ENCODE assay signal across 22 mouse cellular contexts in genomic region chr5:123223861-123224260, GRCm38 (mm10). TPM values are rescaled to one million over a fixed set of nuclear protein-coding genes. Genes with fewer than 3 reads are reported as not detected.
DNase-seq lines count a peak whose midpoint lies in the region; ATAC-seq and TF ChIP-seq lines count a peak whose summit lies in the region.
"Not testable (repeated sequence)": the region's sequence is repeated elsewhere in the genome, so short reads cannot be mapped to it uniquely, and the experiment has no call there.
"Had no signal": no experiment of that assay in that cellular context is flagged by ENCODE, and none has a peak within 500 bp of the region (broad histone marks: within the 10 kb centered on the region; RNA-seq: fewer than 3 reads in every experiment).

No protein-coding gene starts in this region.

- H3K4me1 ChIP-seq in CH12.LX (ENCODE audit: control insufficient read depth in 1 of 2, insufficient read depth in 2 of 2); lung, embryonic 14.5 days (ENCODE audit: insufficient read depth): not testable (repeated sequence)
- peaks cover 9 to 12% of the 10 kb centered on the region in 2 experiments; a peak in 2 of 4 replicates for H3K4me1 ChIP-seq in MEL (ENCODE audit: control insufficient read depth in 1 of 2, insufficient read depth in 2 of 2, low read length in 2 of 2)
- H3K4me1 ChIP-seq in liver, embryonic 12.5 days, result peaks cover 30% of the 10 kb centered on the region
- peaks cover 53% of the 10 kb centered on the region for H3K4me1 ChIP-seq in liver, embryonic 15.5 days (replicated peaks)

- H3K4me2 ChIP-seq in CH12.LX (ENCODE audit: insufficient read depth, low read depth, poor library complexity, severe bottlenecking); liver, embryonic 12.5 days; liver, embryonic 15.5 days; lung, embryonic 14.5 days: not testable (repeated sequence)

- 51% methylated on average over 6 of the region's 6 CpGs for WGBS in liver, embryonic 12.5 days (ENCODE audit: insufficient replicate concordance)
- WGBS in liver, embryonic 15.5 days (ENCODE audit: insufficient replicate concordance), result 52% methylated on average over 6 of the region's 6 CpGs
- 49% methylated on average over 6 of the region's 6 CpGs for WGBS in lung, embryonic 14.5 days

- TF ChIP-seq CTCF in CH12.LX (conservative IDR thresholded peaks at IDR 0.05 in 1 of 2, IDR thresholded peaks at IDR 0.05 in 1 of 2; ENCODE audit: low read depth in 2 of 2, low read length in 2 of 2), result peak; percentile 3 to 12; a peak in 1 of 4 replicates
- TF ChIP-seq CTCF in MEL (IDR thresholded peaks at IDR 0.05 in 2 of 3, conservative IDR thresholded peaks at IDR 0.05 in 1 of 3; ENCODE audit: control insufficient read depth in 1 of 3, insufficient read depth in 1 of 3, low read depth in 2 of 3, low read length in 3 of 3, poor library complexity in 1 of 3, severe bottlenecking in 1 of 3), result not testable (repeated sequence)
- peak; percentile 29; the same call in 1 of the 2 replicates for TF ChIP-seq CTCF in layer of hippocampus, adult 2 months (conservative IDR thresholded peaks at IDR 0.05)
- 0 out of 2 replicates have a peak, but pooled peaks have one; percentile 1 for TF ChIP-seq CTCF in lung, embryonic 14.5 days (IDR thresholded peaks at IDR 0.05; ENCODE audit: low read depth)

- not testable (repeated sequence) for H3K36me3 ChIP-seq in CH12.LX (replicated peaks in 1 of 2; ENCODE audit: control insufficient read depth in 1 of 2, insufficient read depth in 1 of 2, low read length in 1 of 2); liver, embryonic 12.5 days; liver, embryonic 15.5 days (replicated peaks); lung, embryonic 14.5 days (ENCODE audit: insufficient read depth)
- peaks cover 0 to 19% of the 10 kb centered on the region in 2 experiments; a peak in 2 of 4 replicates for H3K36me3 ChIP-seq in MEL (ENCODE audit: control insufficient read depth in 1 of 2, insufficient read depth in 2 of 2, low read length in 2 of 2)

- H3K27me3 ChIP-seq in CH12.LX (replicated peaks); MEL (ENCODE audit: control insufficient read depth in 1 of 2, insufficient read depth in 2 of 2, low read length in 2 of 2); liver, embryonic 12.5 days (replicated peaks); liver, embryonic 15.5 days; lung, embryonic 14.5 days (ENCODE audit: insufficient read depth, low read length): not testable (repeated sequence)

- ATAC-seq in liver, embryonic 12.5 days; liver, embryonic 15.5 days (ENCODE audit: insufficient read depth); lung, embryonic 14.5 days (ENCODE audit: insufficient read depth): not testable (repeated sequence)

- H3K9ac ChIP-seq in CH12.LX (ENCODE audit: insufficient read depth, low read depth); liver, embryonic 12.5 days; liver, embryonic 15.5 days; lung, embryonic 14.5 days: not testable (repeated sequence)
- H3K9ac ChIP-seq in MEL (ENCODE audit: control insufficient read depth, low read depth, low read length, poor library complexity, severe bottlenecking), result peak overlapping the region; percentile 51; the same call in 1 of the 2 replicates

- H3K4me3 ChIP-seq in CH12.LX (replicated peaks in 1 of 3; ENCODE audit: low read depth in 2 of 3, low read length in 2 of 3, poor library complexity in 1 of 3); MEL (ENCODE audit: control insufficient read depth in 1 of 2, insufficient read depth in 1 of 2, low read depth in 2 of 2, low read length in 2 of 2); layer of hippocampus, adult 2 months; liver, embryonic 12.5 days; liver, embryonic 15.5 days (replicated peaks); lung, embryonic 14.5 days (ENCODE audit: low read depth, low read length): not testable (repeated sequence)

- TF ChIP-seq RAD21 in CH12.LX (IDR thresholded peaks at IDR 0.05; ENCODE audit: low read depth, low read length); MEL (IDR thresholded peaks at IDR 0.05; ENCODE audit: low read depth, low read length): not testable (repeated sequence)

- TF ChIP-seq EP300 in CH12.LX (IDR thresholded peaks at IDR 0.05; ENCODE audit: low read length); MEL (IDR thresholded peaks at IDR 0.05; ENCODE audit: low read depth in 1 of 2, low read length in 2 of 2): not testable (repeated sequence)

- H3K79me2 ChIP-seq in CH12.LX (replicated peaks; ENCODE audit: control insufficient read depth, extremely low read depth, insufficient read depth, poor library complexity, severe bottlenecking); MEL (ENCODE audit: control insufficient read depth, insufficient read depth, low read length, poor library complexity): not testable (repeated sequence)

- dilution Hi-C loops in CH12.LX (cut with MboI; ENCODE audit: extremely low pct_ligation_motif_present, extremely low pct_unique_long_range_greater_than_20kb, low sequenced_read_pairs), result not testable (repeated sequence)

- H3K27ac ChIP-seq in CH12.LX (ENCODE audit: insufficient read depth, low read depth); layer of hippocampus, adult 2 months; lung, embryonic 14.5 days (ENCODE audit: low read depth): not testable (repeated sequence)
- H3K27ac ChIP-seq in MEL (ENCODE audit: control insufficient read depth, low read depth, low read length), result peak overlapping the region; percentile 87
- peak overlapping the region; percentile 72 for H3K27ac ChIP-seq in liver, embryonic 12.5 days
- H3K27ac ChIP-seq in liver, embryonic 15.5 days (replicated peaks), result peak overlapping the region; percentile 84

- DNase-seq in CH12.LX (ENCODE audit: extremely low read depth); MEL (ENCODE audit: low read depth, low spot score); layer of hippocampus, adult 2 months (ENCODE audit: low spot score in 2 of 2); lung, embryonic 14.5 days: not testable (repeated sequence)
- DNase-seq in heart, adult 11 months, result peak; percentile 27

- in situ Hi-C loops in CH12.LX (cut with MboI; ENCODE audit: low pct_ligation_motif_present, low pct_unique_long_range_greater_than_20kb, low sequenced_read_pairs), result not testable (repeated sequence)

- TF ChIP-seq POLR2A in CH12.LX (IDR thresholded peaks at IDR 0.05; ENCODE audit: low read depth, low read length); MEL (IDR thresholded peaks at IDR 0.05; ENCODE audit: control insufficient read depth in 1 of 2, insufficient read depth in 1 of 2, low read depth in 1 of 2, low read length in 2 of 2, poor library complexity in 1 of 2): not testable (repeated sequence)

- H3K9me3 ChIP-seq in CH12.LX (replicated peaks; ENCODE audit: low read length); MEL (replicated peaks; ENCODE audit: insufficient read depth, low read length); liver, embryonic 12.5 days (replicated peaks); liver, embryonic 15.5 days (replicated peaks); lung, embryonic 14.5 days (ENCODE audit: low read depth, low read length): not testable (repeated sequence)

RNA-seq across cellular contexts. Expression of gene Wdr66, which starts 28.0 kb away (rescaled TPM):
- total RNA-seq in CH12.LX (2012; rRNA removed), result 0.13 and 0.21 TPM in 2 replicates
- 0.21 TPM in 1 of 2 replicates, not detected in the other for total RNA-seq in CH12.LX (2014; rRNA removed)
- polyA plus RNA-seq in CH12.LX (2012; ENCODE audit: insufficient read length, low read depth), result 0.34 and 0.55 TPM in 2 replicates
- 0.82 and 1.4 TPM in 2 replicates for total RNA-seq in MEL (2012; rRNA removed)
- 1 to 10 TPM in 1 of 2 experiments, not detected in 1; 3.6 TPM for polyA plus RNA-seq in MEL (2012; ENCODE audit: insufficient read depth in 1 of 2, insufficient read length in 2 of 2, low read depth in 1 of 2, low replicate concordance in 2 of 2, missing spikeins in 1 of 2)
- 1 to 10 TPM; 4.5 to 5.6 TPM for total RNA-seq in layer of hippocampus, adult 2 months (2021)
- polyA plus RNA-seq in liver, embryonic 12.5 days (2016; fragmentation: Nextera tagmentation; extraction: Ambion mirVana), result 0.10 and 0.29 TPM in 2 replicates
- polyA plus RNA-seq in liver, embryonic 15.5 days (2015; fragmentation: Nextera tagmentation; extraction: Ambion mirVana), result 0.14 TPM in 1 of 2 replicates, not detected in the other
- polyA plus RNA-seq in lung, embryonic 14.5 days (2014; fragmentation: Nextera tagmentation; extraction: Ambion mirVana), result 0.57 and 0.78 TPM in 2 replicates
- total RNA-seq: hematopoietic stem cell, adult 5-6 weeks had no signal

RNA-seq across cellular contexts. Expression of gene Hpd, which starts 41.3 kb away (rescaled TPM):
- not detected in 2 replicates for total RNA-seq in CH12.LX (2012; rRNA removed)
- total RNA-seq in CH12.LX (2014; rRNA removed), result 0.20 TPM in 1 of 2 replicates, not detected in the other
- not detected in 2 replicates for polyA plus RNA-seq in CH12.LX (2012; ENCODE audit: insufficient read length, low read depth)
- total RNA-seq in MEL (2012; rRNA removed), result not detected in 2 replicates
- not detected for polyA plus RNA-seq in MEL (2012; ENCODE audit: insufficient read depth in 1 of 2, insufficient read length in 2 of 2, low read depth in 1 of 2, low replicate concordance in 2 of 2, missing spikeins in 1 of 2)
- total RNA-seq in layer of hippocampus, adult 2 months (2021), result not detected
- 5.9 and 6.1 TPM in 2 replicates for polyA plus RNA-seq in liver, embryonic 12.5 days (2016; fragmentation: Nextera tagmentation; extraction: Ambion mirVana)
- 61.7 and 87.5 TPM in 2 replicates for polyA plus RNA-seq in liver, embryonic 15.5 days (2015; fragmentation: Nextera tagmentation; extraction: Ambion mirVana)
- not detected in 2 replicates for polyA plus RNA-seq in lung, embryonic 14.5 days (2014; fragmentation: Nextera tagmentation; extraction: Ambion mirVana)
- total RNA-seq: ES-E14; gastrocnemius, postnatal 25 days; heart, adult 2 months; heart, postnatal 25 days; hematopoietic stem cell, adult 5-6 weeks had no signal
- polyA plus RNA-seq: embryonic facial prominence, embryonic 11.5 days; embryonic facial prominence, embryonic 14.5 days; forebrain, embryonic 12.5 days; forebrain, embryonic 15.5 days; heart, embryonic 11.5 days; heart, embryonic 14.5 days; heart, postnatal 0 days; hindbrain, embryonic 12.5 days; hindbrain, embryonic 15.5 days; Patski had no signal

RNA-seq across cellular contexts. Expression of gene Psmd9, which starts 54.6 kb away (rescaled TPM):
- 35.5 and 37.9 TPM in 2 replicates for total RNA-seq in CH12.LX (2012; rRNA removed)
- 28.6 and 30.8 TPM in 2 replicates for total RNA-seq in CH12.LX (2014; rRNA removed)
- 38.0 and 46.2 TPM in 2 replicates for polyA plus RNA-seq in CH12.LX (2012; ENCODE audit: insufficient read length, low read depth)
- total RNA-seq in MEL (2012; rRNA removed), result 28.4 and 32.0 TPM in 2 replicates
- 10 to 100 TPM in 1 of 2 experiments, not detected in 1; 54.6 TPM for polyA plus RNA-seq in MEL (2012; ENCODE audit: insufficient read depth in 1 of 2, insufficient read length in 2 of 2, low read depth in 1 of 2, low replicate concordance in 2 of 2, missing spikeins in 1 of 2)
- total RNA-seq in layer of hippocampus, adult 2 months (2021), result 10 to 100 TPM; 27.8 to 30.4 TPM
- polyA plus RNA-seq in liver, embryonic 12.5 days (2016; fragmentation: Nextera tagmentation; extraction: Ambion mirVana), result 77.4 and 77.8 TPM in 2 replicates
- polyA plus RNA-seq in liver, embryonic 15.5 days (2015; fragmentation: Nextera tagmentation; extraction: Ambion mirVana), result 70.1 and 77.2 TPM in 2 replicates
- 70.9 and 81.7 TPM in 2 replicates for polyA plus RNA-seq in lung, embryonic 14.5 days (2014; fragmentation: Nextera tagmentation; extraction: Ambion mirVana)
